Mouse (Mus musculus): Measurements from ENCODE around the gene Cwc25. TPM values are rescaled to one million over a fixed set of nuclear protein-coding genes. Genes with fewer than 3 reads are reported as not detected.

The Cwc25 gene
- polyA plus RNA-seq, 1 experiment = 8.7 TPM

- H3K4me3 ChIP-seq (ENCODE audit: insufficient read depth, poor library complexity, severe bottlenecking) = no peak overlapping the region
- peaks cover 70% of the 10 kb centered on the region for H3K79me2 ChIP-seq (ENCODE audit: control insufficient read depth, insufficient read depth)
- no peaks in the 10 kb centered on the region for H3K27me3 ChIP-seq (ENCODE audit: control insufficient read depth, insufficient read depth, insufficient read length)
- H3ac ChIP-seq (ENCODE audit: control insufficient read depth, insufficient read length, low read depth) = no peak overlapping the region
- H3K79me3 ChIP-seq (ENCODE audit: low read depth) = peaks cover 30% of the 10 kb centered on the region
- TF ChIP-seq CEBPB (IDR thresholded peaks at IDR 0.05; ENCODE audit: low read depth) (no peak), MYOG (IDR thresholded peaks at IDR 0.05; ENCODE audit: control insufficient read depth, extremely low read depth, insufficient read length) (no peak), MYOD1 (IDR thresholded peaks at IDR 0.05; ENCODE audit: control insufficient read depth, insufficient read length, low read depth) (no peak), MAX (IDR thresholded peaks at IDR 0.05) (no peak)
- H3K36me3 ChIP-seq (ENCODE audit: control insufficient read depth, insufficient read depth) = peaks cover 26% of the 10 kb centered on the region
These were observed 32.7 kb downstream of the Cwc25 start for GRCm38 (mm10) chr11:97733689-97734088.

GRCm38 (mm10) chr11:97728730-97729129 lies 37.6 kb downstream of the Cwc25 start:
- H3K27me3 ChIP-seq (ENCODE audit: control insufficient read depth, insufficient read depth, insufficient read length) = no peaks in the 10 kb centered on the region
- no peak overlapping the region for H3ac ChIP-seq (ENCODE audit: control insufficient read depth, insufficient read length, low read depth)
- peaks cover 33% of the 10 kb centered on the region for H3K79me2 ChIP-seq (ENCODE audit: control insufficient read depth, insufficient read depth)
- no peak for TF ChIP-seq USF1 (IDR thresholded peaks at IDR 0.05; ENCODE audit: low read depth)
- no peak for TF ChIP-seq CEBPB (IDR thresholded peaks at IDR 0.05; ENCODE audit: low read depth)
- TF ChIP-seq MAX (IDR thresholded peaks at IDR 0.05) = no peak
- no peak for TF ChIP-seq FOSL1 (IDR thresholded peaks at IDR 0.05; ENCODE audit: insufficient read depth, low read length, poor library complexity, severe bottlenecking)
- no peak for TF ChIP-seq MYOG (IDR thresholded peaks at IDR 0.05; ENCODE audit: control insufficient read depth, extremely low read depth, insufficient read length)
- TF ChIP-seq MYOD1 (IDR thresholded peaks at IDR 0.05; ENCODE audit: control insufficient read depth, insufficient read length, low read depth) = no peak
- H3K79me3 ChIP-seq (ENCODE audit: low read depth) = peaks cover 6% of the 10 kb centered on the region
- H3K36me3 ChIP-seq (ENCODE audit: control insufficient read depth, insufficient read depth) = peaks cover 66% of the 10 kb centered on the region
- H3K4me3 ChIP-seq (ENCODE audit: insufficient read depth, poor library complexity, severe bottlenecking) = no peak overlapping the region

GRCm38 (mm10) chr11:97728311-97728710 lies 38.0 kb downstream of the Cwc25 start:
- Histone ChIP-seq H3K79me3 (ENCODE audit: low read depth) (peaks cover 3% of the 10 kb centered on the region), H3K36me3 (ENCODE audit: control insufficient read depth, insufficient read depth) (peaks cover 69% of the 10 kb centered on the region), H3K27me3 (ENCODE audit: control insufficient read depth, insufficient read depth, insufficient read length) (no peaks in the 10 kb centered on the region), H3K4me3 (ENCODE audit: insufficient read depth, poor library complexity, severe bottlenecking) (no peak overlapping the region), H3ac (ENCODE audit: control insufficient read depth, insufficient read length, low read depth) (peak overlapping the region; percentile 59), H3K79me2 (ENCODE audit: control insufficient read depth, insufficient read depth) (peaks cover 29% of the 10 kb centered on the region)
- TF ChIP-seq CTCF (IDR thresholded peaks at IDR 0.05; ENCODE audit: control insufficient read depth, insufficient read depth, insufficient read length) (no peak), MYOD1 (IDR thresholded peaks at IDR 0.05; ENCODE audit: control insufficient read depth, insufficient read length, low read depth) (no peak), MAX (IDR thresholded peaks at IDR 0.05) (peak; percentile 68), USF1 (IDR thresholded peaks at IDR 0.05; ENCODE audit: low read depth) (peak; percentile 67), CEBPB (IDR thresholded peaks at IDR 0.05; ENCODE audit: low read depth) (no peak)

- H3ac ChIP-seq (ENCODE audit: control insufficient read depth, insufficient read length, low read depth) = no peak overlapping the region
- H3K79me3 ChIP-seq (ENCODE audit: low read depth) = no peaks in the 10 kb centered on the region
- no peaks in the 10 kb centered on the region for H3K27me3 ChIP-seq (ENCODE audit: control insufficient read depth, insufficient read depth, insufficient read length)
- H3K36me3 ChIP-seq (ENCODE audit: control insufficient read depth, insufficient read depth) = peaks cover 89% of the 10 kb centered on the region
- H3K4me3 ChIP-seq (ENCODE audit: insufficient read depth, poor library complexity, severe bottlenecking) = no peak overlapping the region
- H3K79me2 ChIP-seq (ENCODE audit: control insufficient read depth, insufficient read depth) = peaks cover 11% of the 10 kb centered on the region
- TF ChIP-seq CEBPB (IDR thresholded peaks at IDR 0.05; ENCODE audit: low read depth) = no peak
These were observed 42.6 kb downstream of the Cwc25 start for GRCm38 (mm10) chr11:97723709-97724108.

- Histone ChIP-seq H3K27me3 (ENCODE audit: control insufficient read depth, insufficient read depth, insufficient read length) (no peaks in the 10 kb centered on the region), H3K36me3 (ENCODE audit: control insufficient read depth, insufficient read depth) (peaks cover 93% of the 10 kb centered on the region), H3K79me2 (ENCODE audit: control insufficient read depth, insufficient read depth) (no peaks in the 10 kb centered on the region), H3K4me3 (ENCODE audit: insufficient read depth, poor library complexity, severe bottlenecking) (no peak overlapping the region), H3ac (ENCODE audit: control insufficient read depth, insufficient read length, low read depth) (no peak overlapping the region), H3K79me3 (ENCODE audit: low read depth) (no peaks in the 10 kb centered on the region)
- TF ChIP-seq USF1 (IDR thresholded peaks at IDR 0.05; ENCODE audit: low read depth) = no peak
- peak; percentile 66 for TF ChIP-seq MYOD1 (IDR thresholded peaks at IDR 0.05; ENCODE audit: control insufficient read depth, insufficient read length, low read depth)
These were observed 45.0 kb downstream of the Cwc25 start for GRCm38 (mm10) chr11:97721338-97721737.

GRCm38 (mm10) chr11:97719041-97719440 lies 47.3 kb downstream of the Cwc25 start:
- peaks cover 86% of the 10 kb centered on the region for H3K36me3 ChIP-seq (ENCODE audit: control insufficient read depth, insufficient read depth)
- H3ac ChIP-seq (ENCODE audit: control insufficient read depth, insufficient read length, low read depth) = no peak overlapping the region
- H3K79me3 ChIP-seq (ENCODE audit: low read depth) = no peaks in the 10 kb centered on the region
- no peak overlapping the region for H3K4me3 ChIP-seq (ENCODE audit: insufficient read depth, poor library complexity, severe bottlenecking)
- no peaks in the 10 kb centered on the region for H3K27me3 ChIP-seq (ENCODE audit: control insufficient read depth, insufficient read depth, insufficient read length)
- TF ChIP-seq MAX (IDR thresholded peaks at IDR 0.05) = no peak
- no peak for TF ChIP-seq CTCF (IDR thresholded peaks at IDR 0.05; ENCODE audit: control insufficient read depth, insufficient read depth, insufficient read length)
- no peak for TF ChIP-seq CEBPB (IDR thresholded peaks at IDR 0.05; ENCODE audit: low read depth)
- no peak for TF ChIP-seq USF1 (IDR thresholded peaks at IDR 0.05; ENCODE audit: low read depth)
- no peak for TF ChIP-seq MYOG (IDR thresholded peaks at IDR 0.05; ENCODE audit: control insufficient read depth, extremely low read depth, insufficient read length)
- no peak for TF ChIP-seq FOSL1 (IDR thresholded peaks at IDR 0.05; ENCODE audit: insufficient read depth, low read length, poor library complexity, severe bottlenecking)
- TF ChIP-seq MYOD1 (IDR thresholded peaks at IDR 0.05; ENCODE audit: control insufficient read depth, insufficient read length, low read depth) = no peak
- no peaks in the 10 kb centered on the region for H3K79me2 ChIP-seq (ENCODE audit: control insufficient read depth, insufficient read depth)

Measured in C2C12 (cell line).